Mouse (Mus musculus): ENCODE measurements around the gene Wnt3a.

Gene Wnt3a

DNA sequence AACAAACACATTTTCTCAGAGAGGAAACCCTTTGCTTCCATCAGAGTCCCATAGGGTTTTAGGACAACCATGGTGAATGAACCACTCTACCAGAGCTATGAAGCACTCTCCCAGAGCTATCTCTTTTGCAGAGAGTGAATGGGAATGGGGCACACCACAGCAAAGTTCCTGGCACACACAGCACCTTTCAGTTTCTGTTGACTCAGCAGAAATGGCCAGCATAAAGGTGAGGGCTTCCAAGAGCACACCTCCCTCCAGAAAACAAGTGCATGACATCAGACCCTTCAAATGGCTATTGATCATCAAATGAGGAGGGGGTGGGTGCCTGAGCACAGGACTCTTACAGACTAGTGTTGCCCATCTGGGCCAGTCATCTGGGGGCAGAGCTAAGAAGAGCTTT is 28.2 kb downstream of the Wnt3a start:
- DNase-seq (ENCODE audit: low spot score): no peak

DNA sequence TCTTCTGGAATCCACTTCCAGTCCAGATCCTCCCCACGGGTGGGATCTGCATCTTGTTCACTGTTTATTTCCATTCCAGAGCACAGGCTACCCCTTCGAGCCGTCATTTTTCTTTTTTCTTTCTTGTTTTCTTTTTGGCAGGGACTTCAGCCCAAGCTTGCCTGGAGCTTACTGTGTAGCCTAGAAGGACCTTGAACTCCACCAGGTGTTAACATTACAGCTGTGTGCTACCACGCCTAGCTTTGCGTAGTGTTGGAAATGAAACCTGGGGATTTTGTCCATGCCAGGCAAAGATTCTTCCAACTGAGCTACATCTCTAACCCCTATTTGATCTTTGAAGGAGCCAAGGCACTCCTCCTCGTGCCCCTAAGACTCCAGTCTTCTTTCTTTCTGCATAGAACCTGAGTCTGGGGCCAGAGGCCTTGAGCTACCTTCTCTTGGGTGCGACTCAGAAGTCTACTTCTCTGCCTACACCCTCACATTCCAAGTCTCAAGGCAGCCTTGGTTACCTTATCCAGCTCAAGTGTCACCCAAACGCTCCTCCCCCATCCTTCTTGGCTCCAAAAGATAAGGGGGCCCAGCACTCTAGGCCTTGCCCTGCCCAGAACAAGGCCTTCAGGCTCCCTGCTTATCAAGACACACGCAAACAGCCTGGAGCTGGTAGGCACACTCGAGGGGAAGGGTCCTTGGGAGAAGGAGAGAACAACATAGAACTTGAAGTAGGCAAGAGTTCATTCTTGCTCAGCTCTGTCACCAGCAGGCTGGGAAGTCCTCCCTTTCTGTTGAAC is 29.7 kb downstream of the Wnt3a start:
- DNase-seq (ENCODE audit: low spot score): no peak

DNA sequence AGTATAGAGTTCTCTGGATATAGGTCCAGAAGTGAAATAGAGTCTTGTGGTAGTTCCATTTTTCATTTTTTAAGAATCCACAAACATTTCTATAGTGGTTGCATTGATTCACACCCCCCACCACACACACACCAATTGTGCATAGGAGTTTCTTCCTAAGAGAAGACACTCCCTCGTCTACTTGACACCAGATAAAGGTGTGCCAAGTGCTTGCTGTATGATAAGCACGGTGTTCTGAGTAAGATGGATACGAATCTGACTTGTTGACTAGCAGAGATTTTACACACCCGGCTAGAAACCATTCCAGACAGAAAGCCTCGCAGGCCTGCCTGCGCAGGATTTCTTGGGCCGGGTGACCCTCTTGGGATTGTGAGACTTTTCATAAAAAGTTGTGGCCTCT is 30.9 kb downstream of the Wnt3a start:
- DNase-seq (ENCODE audit: low spot score): no peak

DNA sequence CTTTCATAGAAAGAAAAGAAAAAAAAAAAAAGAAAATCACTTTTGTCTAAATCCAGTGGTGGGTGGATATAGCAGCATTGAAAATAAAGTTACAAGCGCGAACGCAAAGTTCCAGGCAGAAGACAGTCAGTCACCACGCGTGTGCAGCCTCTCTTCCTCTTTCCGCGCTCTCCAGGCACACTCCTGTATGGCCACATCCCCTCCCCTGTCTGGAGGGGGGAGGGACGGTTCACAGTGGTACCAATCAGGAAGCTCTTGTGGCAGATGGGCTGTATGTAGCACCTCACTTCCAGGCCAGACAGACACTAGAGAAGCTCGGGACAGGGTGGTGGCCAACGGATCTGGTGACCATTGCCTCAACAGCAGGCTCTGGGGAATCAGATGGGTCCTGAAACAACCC is 42.5 kb downstream of the Wnt3a start:
- no peak for DNase-seq (ENCODE audit: low spot score)

DNA sequence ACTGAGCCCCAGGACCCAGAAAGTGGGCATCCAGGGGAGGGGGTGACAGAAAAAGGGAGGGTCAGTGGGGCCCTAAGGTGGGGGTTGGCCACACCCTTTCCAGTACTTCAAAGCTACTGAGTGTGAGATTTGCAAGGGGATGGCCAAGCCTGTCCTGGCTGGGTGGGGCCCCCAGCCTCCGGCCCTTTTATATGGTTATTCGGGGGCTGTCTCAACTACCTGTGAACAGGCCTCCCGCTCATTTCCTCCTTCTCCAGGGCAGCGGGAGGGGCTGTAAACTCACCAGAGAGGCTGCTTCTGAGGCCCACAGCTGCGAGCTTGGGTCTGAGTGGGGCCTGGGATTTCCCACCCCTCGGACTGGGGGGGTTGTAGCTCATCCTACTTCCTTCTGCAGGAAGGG is 46.7 kb downstream of the Wnt3a start:
- DNase-seq (ENCODE audit: low spot score): no peak

DNA sequence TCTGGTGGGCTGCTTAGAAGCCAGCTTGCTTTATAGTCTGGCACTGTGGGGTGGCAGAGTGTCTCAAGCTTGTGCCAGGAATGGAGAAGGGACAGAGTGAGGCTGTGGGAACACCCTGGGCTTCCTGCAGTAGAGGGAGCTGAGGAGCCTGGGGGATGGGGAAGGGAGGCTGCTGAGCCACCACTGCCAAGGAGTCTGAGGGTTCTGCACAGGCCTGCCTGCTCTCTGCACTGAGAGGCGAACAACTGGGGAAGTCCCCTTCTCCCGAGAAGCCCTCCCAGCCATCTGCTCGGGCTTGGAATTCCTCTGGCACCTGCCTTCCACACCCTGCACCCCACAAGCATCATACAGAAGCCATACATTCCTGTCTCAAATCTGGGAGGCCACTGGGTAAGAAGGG is 48.7 kb downstream of the Wnt3a start:
- no peak for DNase-seq (ENCODE audit: low spot score)

DNA sequence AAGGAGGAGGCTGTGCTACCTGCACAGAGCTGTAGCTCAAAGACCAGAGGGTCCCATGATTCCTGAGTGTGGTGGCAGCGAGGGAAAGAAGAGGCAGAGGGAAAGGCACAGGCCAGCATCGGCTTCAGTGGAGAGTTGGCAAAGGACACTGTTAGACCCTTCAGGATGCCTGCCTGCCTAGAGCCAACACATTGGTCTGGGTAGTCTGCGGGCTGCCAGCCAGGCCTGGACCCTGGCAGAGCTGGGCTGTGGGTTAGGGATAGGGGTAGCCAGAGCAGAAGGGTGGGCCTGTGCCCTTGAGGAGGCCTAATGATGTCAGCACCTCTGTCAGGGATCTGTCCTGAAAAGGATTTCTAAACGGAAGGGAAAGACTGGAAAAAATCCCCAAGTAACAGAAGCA is 50.8 kb downstream of the Wnt3a start:
- no peak for DNase-seq (ENCODE audit: low spot score)

DNA sequence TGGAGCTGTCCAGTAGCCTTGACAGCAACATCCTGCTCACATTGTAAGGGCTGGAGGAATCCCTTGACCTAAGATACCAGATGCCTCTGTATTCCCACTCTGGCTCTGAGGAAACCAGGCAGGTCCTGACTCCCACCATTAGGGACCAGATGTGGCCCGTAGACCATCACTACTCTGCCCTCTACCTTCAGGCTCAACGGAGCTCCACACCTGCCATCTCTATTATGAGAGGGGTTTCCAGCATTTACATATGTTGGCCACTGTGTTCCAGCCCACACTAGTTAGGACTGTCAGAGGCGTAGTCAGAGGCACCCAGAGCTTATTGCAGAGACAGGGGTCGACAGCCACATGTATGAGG is 51.1 kb downstream of the Wnt3a start:
- no peak for DNase-seq (ENCODE audit: low spot score)

DNA sequence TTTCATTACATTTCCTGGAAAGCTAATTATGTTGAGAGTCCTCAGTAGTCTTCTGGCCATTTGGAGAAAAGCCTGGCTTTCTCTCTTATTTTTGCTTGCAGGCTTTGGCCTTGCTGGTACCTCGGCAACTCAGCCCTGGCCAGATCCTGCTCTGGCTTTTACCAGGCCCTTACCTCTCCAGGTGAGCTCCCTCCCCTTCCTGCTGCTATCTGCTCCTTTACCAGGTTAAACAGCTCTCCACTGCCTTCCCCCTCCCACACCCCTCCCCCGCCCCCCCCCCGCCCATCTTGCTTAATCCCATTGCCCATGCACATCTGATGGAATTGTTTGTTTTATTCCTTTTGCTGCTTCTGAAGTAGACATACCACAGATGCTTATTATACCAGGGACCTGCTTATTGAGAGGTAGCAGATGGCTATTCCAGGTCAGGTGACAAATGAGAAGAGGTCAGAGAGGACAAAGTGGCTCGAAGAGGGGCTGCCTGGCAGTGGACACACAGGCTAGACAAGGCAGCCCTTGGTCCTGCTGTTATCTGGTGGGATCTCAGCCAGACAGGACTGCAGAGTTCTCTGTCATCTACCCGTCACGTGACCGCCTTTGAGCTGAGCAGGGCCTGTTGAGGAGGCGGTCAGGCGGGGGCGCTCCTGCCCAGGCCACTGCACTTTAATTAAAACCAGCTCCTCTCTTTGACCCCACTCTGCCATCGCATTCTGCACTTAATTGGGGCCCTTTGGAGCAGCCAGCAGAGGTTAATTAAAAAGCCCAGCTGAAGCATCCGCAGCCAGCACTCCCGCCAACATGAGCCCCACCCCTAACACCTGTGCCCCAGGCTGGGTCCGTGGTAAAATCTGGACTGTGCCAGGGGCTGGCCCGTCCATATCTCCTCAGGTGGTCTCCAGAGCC is 51.8 kb downstream of the Wnt3a start:
- DNase-seq (ENCODE audit: low spot score): peak; percentile 55

DNA sequence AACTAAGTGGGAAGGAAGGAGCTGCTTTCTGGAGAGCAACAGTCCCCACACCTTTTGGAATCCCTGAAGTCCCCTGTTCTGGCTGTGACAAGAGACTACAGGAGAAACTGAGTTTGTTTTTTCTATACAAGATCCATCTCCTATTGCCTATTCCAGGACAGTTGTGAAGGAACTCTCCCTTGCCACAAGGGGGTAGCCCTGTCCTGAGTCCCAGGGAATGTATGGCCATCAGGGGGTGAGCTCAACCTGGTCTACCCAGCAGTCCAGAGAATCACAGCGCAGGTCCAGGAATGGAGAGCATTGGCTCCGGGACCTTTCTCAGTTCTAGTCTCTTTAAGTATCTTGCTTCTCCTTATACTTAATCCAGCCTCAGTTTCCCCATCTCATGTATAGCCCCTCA is 57.8 kb downstream of the Wnt3a start:
- no peak for DNase-seq (ENCODE audit: low spot score)

DNA sequence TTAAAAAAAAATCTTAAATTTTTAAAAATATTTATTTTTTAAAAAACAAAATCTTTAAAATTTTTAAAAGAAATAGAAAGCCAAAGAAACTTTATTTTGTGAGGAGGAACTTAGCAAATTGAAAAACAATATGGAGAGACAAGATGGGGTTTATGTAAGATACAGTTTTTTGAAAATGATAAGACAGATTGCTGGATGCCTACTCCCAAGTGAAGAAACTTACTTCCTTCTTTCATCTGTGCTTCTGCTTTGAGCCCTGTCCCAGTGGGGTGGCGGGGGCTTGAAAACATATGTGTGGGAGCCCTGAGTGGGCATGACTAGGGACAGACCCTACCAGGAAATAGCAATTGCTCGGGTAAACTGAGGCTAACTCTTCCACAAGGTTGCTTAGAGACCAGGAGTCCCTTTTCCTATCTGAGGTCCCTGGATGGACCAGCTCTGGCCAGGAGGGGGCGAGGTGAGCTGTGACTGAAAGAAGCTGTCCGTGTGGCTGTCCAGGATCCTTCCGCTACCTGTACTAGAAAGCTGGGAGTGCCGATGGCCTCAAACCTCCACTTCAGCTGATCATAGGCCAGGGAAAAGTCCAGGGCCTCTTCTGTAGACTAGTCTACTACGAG is 60.3 kb downstream of the Wnt3a start:
- no peak for DNase-seq (ENCODE audit: low spot score)

DNA sequence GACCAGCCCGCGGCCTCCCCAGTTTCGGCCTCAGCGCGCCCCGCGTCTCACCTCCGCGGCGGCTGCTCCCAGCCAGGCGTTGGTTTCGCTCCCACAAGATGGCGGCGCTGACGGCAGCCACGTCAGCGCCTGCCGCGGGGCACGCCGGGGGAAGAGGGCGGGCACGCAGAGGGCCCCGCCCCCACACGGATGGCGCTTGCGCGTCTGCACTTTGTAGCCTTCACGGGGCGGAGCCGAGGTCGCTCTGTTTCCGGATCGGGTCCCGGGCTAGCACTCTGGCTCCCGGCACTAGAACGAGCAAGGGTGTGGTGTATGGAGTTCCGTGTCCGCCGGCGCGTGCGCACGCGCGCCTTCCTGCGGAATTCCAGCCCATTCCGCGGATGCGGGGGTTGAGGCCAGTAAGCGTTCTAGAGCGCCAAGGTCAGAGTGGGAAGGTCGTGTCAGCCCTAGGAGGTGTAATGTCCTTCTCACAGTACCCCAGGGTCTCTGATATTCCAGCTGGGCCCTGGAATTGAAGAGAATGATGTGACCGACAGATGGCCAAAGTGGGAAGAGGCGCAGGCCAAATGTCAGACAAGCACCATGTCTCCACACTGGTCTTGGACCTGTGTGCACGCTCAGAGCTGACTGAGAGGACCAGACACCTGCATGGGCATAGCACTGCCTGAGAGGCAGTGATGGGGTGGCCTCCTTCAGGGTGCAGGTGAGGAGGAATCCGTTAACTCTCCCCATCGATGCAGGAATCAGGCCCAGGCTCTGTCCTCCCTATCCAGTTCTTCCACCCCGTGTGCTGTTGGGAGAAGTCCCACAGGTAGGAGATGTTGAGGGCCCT is 62.2 kb downstream of the Wnt3a start, which contains the start of gene Arf1:
Arf1 (minus strand) TSS at position 149 of the 832 bp plus-strand sequence.
- peak; percentile 94 for DNase-seq (ENCODE audit: low spot score)

DNA sequence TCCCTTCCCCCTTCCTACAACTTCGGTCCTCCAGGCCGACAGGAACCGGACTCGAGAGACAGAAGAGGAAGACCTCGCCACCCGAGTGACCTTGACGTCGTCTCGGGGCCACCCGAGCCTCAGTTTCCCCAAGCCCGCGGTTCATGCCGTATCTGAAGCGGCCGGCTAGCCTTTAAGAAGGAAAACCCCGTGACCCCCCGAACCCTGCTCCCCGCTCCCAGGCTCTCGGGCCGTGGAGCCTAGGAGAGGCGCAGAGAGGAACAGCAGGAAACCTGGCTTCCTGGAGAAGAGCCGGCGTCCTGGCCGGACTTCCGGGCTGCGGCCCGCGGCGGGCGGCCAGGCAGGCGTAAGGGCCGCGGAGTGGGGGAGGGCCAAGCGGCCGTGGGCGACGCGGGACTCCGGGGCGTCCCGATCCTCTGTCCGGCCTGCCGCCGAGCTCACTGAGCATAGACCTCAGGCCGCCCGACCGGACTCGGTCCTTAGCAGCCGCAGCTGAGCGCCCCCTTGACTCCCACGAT is 62.9 kb downstream of the Wnt3a start:
- DNase-seq (ENCODE audit: low spot score): no peak

DNA sequence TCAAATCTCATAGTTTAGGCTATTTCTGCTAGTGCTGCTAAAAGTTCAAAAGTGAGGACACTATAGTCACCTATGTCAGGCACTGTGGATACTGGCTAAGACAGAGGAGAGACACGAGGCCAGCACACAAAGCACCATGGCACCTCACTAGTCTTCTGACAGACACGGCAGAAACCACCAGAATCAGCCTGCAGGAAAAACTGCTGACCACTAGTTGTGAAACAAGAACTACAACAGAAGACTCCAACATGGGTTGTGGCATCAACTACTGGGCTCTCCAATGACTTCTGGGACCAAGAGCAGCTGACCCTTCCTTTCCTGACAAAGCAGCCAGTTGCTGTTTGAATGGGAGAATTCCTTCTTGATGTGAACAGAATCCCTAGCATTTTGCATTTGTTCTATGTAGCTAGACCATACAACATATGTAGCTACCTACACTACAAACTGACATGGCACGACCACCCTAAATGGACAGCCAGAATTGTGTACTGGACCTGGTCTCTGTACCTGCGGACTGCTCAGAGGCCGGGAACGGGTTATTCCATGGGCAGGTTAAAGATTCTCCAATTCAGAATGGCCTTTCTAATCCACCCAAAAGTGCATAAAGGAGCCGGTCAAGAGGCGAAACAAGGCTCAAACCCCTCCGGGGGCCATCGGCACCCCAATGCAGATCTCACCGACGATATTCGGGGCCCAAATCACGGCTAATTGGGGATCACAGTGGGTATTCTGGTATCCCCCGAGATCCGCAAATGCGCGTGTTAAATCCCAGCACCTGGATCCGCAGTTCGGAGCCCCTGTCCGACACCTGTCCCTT is 63.6 kb downstream of the Wnt3a start:
- DNase-seq (ENCODE audit: low spot score): no peak

DNA sequence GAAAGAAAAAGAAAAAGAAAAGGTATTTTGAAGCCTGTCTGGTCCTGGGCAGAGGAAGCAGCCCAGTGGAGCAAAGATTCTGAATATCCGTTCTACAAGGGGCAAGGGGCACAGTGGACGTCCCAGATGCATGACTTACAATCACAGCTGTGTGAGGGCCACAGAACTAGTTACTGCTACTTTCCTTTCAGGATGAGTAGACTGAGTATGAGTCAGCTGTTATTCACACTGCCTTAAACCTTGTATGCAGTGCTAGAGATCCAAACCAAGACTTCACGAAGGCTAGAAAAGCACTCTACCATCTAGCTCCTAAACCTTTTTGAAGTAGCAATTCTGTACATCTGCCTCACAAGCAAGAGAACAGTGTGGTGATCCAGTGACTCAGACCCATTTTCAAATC is 64.3 kb downstream of the Wnt3a start:
- no peak for DNase-seq (ENCODE audit: low spot score)

DNA sequence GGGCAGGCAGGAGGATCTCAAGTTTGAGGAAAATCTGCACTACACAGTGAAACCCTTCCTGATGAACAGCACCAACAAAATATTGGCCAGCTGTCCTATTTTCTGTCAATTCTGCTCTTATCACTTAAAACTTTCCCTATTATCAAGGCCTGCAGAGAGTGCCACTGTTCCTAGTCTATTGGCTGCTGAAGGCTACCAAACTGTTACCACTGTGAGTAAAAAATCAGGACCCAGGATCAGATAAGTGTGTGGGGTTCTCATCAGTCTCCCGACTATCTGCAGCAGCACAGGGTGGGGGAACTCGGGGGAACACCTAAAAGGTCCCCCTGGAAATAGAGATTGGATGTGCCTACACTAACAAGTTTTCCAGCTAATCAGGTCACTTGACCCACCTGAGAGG is 65.4 kb downstream of the Wnt3a start:
- DNase-seq (ENCODE audit: low spot score): no peak

DNA sequence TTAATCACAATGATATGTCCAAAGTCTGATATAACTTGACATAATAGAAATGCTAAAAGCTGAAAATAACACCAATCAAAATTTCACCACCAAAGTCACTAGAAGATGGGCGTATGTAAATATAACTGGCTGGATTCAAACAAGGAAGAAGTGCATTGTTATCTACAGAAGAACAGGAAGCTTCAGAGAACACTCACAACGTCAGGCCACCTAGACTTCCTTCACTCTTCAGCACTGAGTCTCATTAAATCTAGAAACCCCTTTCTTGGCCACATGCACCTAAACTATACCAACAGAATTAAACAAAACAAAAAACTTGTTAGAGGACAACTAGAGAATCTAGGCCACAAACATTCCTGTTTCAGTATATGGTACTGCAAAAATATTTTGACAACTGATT is 66.1 kb downstream of the Wnt3a start:
- DNase-seq (ENCODE audit: low spot score): no peak

DNA sequence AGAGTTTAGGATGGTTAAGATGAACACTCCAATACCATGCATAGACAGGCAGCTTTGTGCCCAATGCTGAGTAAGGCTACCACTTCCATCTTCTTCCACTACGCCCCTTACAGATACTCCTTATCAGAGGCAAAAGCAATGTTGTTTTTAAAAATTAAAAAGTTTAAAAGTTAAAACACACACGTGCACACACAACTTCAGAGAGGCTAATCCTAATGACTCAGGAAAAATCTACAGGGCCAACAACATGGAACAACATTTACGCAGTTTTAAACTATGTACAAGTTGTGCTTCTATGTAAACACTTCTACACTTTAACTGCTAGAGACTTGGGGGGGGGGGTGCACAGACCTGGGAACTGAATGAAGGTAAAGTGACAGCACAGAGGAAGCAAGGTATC is 66.5 kb downstream of the Wnt3a start:
- no peak for DNase-seq (ENCODE audit: low spot score)

DNA sequence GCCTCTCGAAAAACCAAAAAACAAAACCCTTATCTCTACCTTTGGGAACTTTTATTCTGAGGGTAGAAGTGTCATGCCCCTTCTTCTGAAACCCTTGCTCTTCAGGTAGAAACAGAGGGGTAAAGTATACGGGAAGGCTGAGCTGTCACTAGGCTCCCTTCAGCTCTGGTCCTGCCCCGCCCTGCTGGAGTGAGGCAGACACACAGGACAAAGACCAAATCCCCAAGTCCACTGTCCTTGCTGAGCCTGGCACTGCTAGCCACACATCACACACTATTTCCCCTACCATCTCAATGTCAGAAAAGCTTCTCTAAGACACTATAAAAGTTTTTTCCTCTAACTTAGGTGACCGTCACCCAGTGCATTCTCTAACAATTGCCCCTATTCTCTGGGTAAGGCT is 68.2 kb downstream of the Wnt3a start:
- DNase-seq (ENCODE audit: low spot score): no peak

DNA sequence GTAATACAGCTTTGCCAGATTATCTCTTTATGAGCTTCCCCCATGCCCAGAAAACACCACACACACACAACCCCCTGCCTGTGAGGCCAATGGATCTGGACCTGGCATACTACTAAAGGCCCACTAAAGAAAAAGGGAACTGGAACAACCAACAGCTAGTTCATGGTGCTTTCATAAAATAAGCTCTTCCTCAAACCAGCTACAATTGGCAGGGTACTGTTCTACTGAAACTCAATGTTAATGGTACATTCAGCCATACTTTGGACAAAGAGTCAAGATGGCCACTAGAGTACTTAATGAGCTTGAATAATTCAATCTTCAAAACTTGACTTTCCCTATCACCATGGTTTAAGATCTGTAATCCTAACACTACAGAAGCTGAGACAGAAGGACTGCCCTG is 68.9 kb downstream of the Wnt3a start:
- no peak for DNase-seq (ENCODE audit: low spot score)

DNA sequence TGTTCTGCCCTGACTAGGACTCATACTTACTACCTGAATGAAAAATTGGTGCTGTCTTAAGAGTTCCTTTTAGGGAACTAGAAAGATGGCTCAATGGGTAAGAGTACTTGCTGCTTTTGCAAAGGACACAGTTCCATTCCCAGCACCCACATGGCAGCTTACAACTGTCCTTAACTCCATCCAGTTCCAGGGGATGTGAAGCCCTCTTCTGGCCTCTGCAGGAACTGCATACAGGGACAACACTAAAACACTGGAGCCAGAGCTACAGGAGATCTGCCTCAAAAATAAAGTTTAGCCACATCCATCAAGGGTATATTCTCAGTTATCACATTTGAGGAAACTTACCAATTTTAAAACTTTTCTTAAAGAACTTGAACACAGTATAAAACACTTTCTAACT is 71.5 kb downstream of the Wnt3a start:
- DNase-seq (ENCODE audit: low spot score): no peak

Data from left cerebral cortex, adult 11 months (tissue).